Mouse (Mus musculus) MEL (cell line): ENCODE results near the gene Tulp4. TPM values are rescaled to one million over a fixed set of nuclear protein-coding genes. Genes with fewer than 3 reads are reported as not detected.

Experiments
- DNase-seq: peaks from one replicate; pipeline ENCODE4 v3.0.0; 2011; ENCODE audit warnings: low read depth, low spot score
- H3K27ac ChIP-seq: 2 replicates; pipeline ENCODE4 v1.5.1; 2012; ENCODE audit warnings: low read depth, mild to moderate bottlenecking, control low read depth, low read length, moderate library complexity; ENCODE audit not compliant: control insufficient read depth
- H3K27me3 ChIP-seq, 2 experiments: fragments of 150-350 bp in 1 of 2; sonication (generic) in 1 of 2; 2 replicates each; pipeline ENCODE4 v1.6.1; 2012; ENCODE audit warnings: low read length in 2 of 2, mild to moderate bottlenecking in 2 of 2, improper control_type of control experiment in 1 of 2, moderate library complexity in 1 of 2; ENCODE audit not compliant: insufficient read depth in 2 of 2, control insufficient read depth in 1 of 2
- H3K36me3 ChIP-seq, 2 experiments: 2 replicates each; pipeline ENCODE4 v1.6.1; 2012 to 2014; ENCODE audit warnings: low read length in 2 of 2, improper control_type of control experiment in 1 of 2, inconsistent platforms in 1 of 2, mild to moderate bottlenecking in 1 of 2; ENCODE audit not compliant: insufficient read depth in 2 of 2, control insufficient read depth in 1 of 2
- H3K4me1 ChIP-seq, 2 experiments: fragments of 150-350 bp in 1 of 2; sonication (generic) in 1 of 2; 2 replicates each; pipeline ENCODE4 v1.6.1; 2012; ENCODE audit warnings: low read length in 2 of 2, improper control_type of control experiment in 1 of 2, mild to moderate bottlenecking in 1 of 2; ENCODE audit not compliant: insufficient read depth in 2 of 2, control insufficient read depth in 1 of 2
- H3K4me3 ChIP-seq, 2 experiments: fragments of 150-350 bp in 1 of 2; sonication (generic) in 1 of 2; 2 replicates each; pipeline ENCODE4 v1.5.1; 2012; ENCODE audit warnings: low read depth in 2 of 2, low read length in 2 of 2, mild to moderate bottlenecking in 2 of 2, moderate library complexity in 2 of 2, control low read depth in 1 of 2, improper control_type of control experiment in 1 of 2; ENCODE audit not compliant: control insufficient read depth in 1 of 2, insufficient read depth in 1 of 2
- H3K79me2 ChIP-seq: 2 replicates; pipeline ENCODE4 v1.6.1; 2012; ENCODE audit warnings: mild to moderate bottlenecking, low read length, moderate library complexity; ENCODE audit not compliant: control insufficient read depth, poor library complexity, insufficient read depth
- H3K9ac ChIP-seq: 2 replicates; pipeline ENCODE4 v1.6.1; 2012; ENCODE audit warnings: low read depth, mild to moderate bottlenecking, control low read depth, low read length, moderate library complexity; ENCODE audit not compliant: control insufficient read depth, poor library complexity, severe bottlenecking
- H3K9me3 ChIP-seq: fragments of 150-350 bp; sonication (generic); replicated peaks from 2 replicates; pipeline ENCODE4 v1.6.1; 2012; ENCODE audit warnings: mild to moderate bottlenecking, low read length, improper control_type of control experiment, moderate library complexity; ENCODE audit not compliant: insufficient read depth
- CHD1 ChIP-seq: IDR thresholded peaks from 2 replicates; pipeline ENCODE4 v1.6.1; 2012; ENCODE audit warnings: low read depth, mild to moderate bottlenecking, inconsistent platforms, low read length, improper control_type of control experiment
- E2F4 ChIP-seq: IDR thresholded peaks from 2 replicates; pipeline ENCODE4 v1.6.1; 2011; ENCODE audit warnings: low read depth, low read length, improper control_type of control experiment, borderline replicate concordance
- ELF1 ChIP-seq: IDR thresholded peaks from 2 replicates; pipeline ENCODE4 v1.6.1; 2014; ENCODE audit warnings: low read depth, mild to moderate bottlenecking, inconsistent platforms, low read length, improper control_type of control experiment, moderate library complexity
- ETS1 ChIP-seq: IDR thresholded peaks from 2 replicates; pipeline ENCODE4 v1.6.1; 2012; ENCODE audit warnings: low read depth, mild to moderate bottlenecking, inconsistent platforms, low read length, improper control_type of control experiment, moderate library complexity
- JUND ChIP-seq: IDR thresholded peaks from 2 replicates; pipeline ENCODE4 v1.6.1; 2011; ENCODE audit warnings: low read depth, mild to moderate bottlenecking, improper control_type of control experiment, low read length
- MAX ChIP-seq: IDR thresholded peaks from 2 replicates; pipeline ENCODE4 v1.6.1; 2011; ENCODE audit warnings: low read length, improper control_type of control experiment
- RCOR1 ChIP-seq: IDR thresholded peaks from 2 replicates; pipeline ENCODE4 v1.6.1; 2012; ENCODE audit warnings: low read depth, mild to moderate bottlenecking, inconsistent platforms, low read length, improper control_type of control experiment
- SIN3A ChIP-seq: IDR thresholded peaks from 2 replicates; pipeline ENCODE4 v1.6.1; 2012; ENCODE audit warnings: low read length, improper control_type of control experiment, inconsistent platforms
- USF1 ChIP-seq: IDR thresholded peaks from 2 replicates; pipeline ENCODE4 v1.6.1; 2014; ENCODE audit warnings: low read depth, mild to moderate bottlenecking, inconsistent platforms, low read length, improper control_type of control experiment, moderate library complexity
- ZC3H11A ChIP-seq: IDR thresholded peaks from 2 replicates; pipeline ENCODE4 v1.6.1; 2012; ENCODE audit warnings: low read depth, mild to moderate bottlenecking, inconsistent platforms, low read length, improper control_type of control experiment
- ZNF384 ChIP-seq: IDR thresholded peaks from 2 replicates; pipeline ENCODE4 v1.6.1; 2012; ENCODE audit warnings: low read depth, mild to moderate bottlenecking, inconsistent platforms, low read length, improper control_type of control experiment
- polyA plus RNA-seq, 2 experiments: library from polyadenylated mRNA; stranded (reverse) in 1 of 2; unstranded in 1 of 2; fragments of >175 nt in 1 of 2; fragments of >200 nt in 1 of 2; gene quantifications; 2 replicates each; pipeline versions ENCODE4 v1.2.1 to v1.2.4; 2012; ENCODE audit warnings: low replicate concordance in 2 of 2, low read depth in 1 of 2; ENCODE audit not compliant: insufficient read length in 2 of 2, insufficient read depth in 1 of 2, missing spikeins in 1 of 2
- total RNA-seq: library from RNA; depleted of rRNA; stranded (reverse); fragments of 300-350 nt; gene quantifications from 2 replicates; pipeline ENCODE4 v1.2.3, GENCODE M21; 2012

Gene Tulp4
- total and polyA plus RNA-seq, 3 experiments = 7.7 to 59.2 TPM; not detected in 1

DNA sequence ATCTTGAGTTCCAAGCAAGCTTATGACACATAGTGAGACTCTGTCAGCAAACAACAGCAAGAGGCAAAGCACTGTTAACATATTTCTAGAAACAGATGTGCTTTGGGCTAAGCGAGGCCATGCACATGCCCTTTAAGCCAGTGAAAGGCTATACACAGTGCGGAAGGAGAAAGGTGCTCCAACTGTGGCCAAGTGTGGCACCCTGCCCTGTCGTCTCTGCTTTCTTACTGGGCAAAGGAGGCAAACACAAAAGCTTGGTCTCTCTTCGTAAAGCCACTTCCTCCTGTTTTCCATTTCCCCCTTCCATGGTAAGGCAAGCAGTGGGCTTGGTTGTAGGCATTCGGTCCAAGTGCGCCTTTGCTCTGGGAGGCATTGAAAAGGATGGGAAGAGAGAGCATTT, 2.7 kb upstream of the Tulp4 start:
- Histone ChIP-seq H3K36me3 (peaks cover 0 to 5% of the 10 kb centered on the region in 2 experiments; a peak in 2 of 4 replicates), H3K9me3 (no peaks in the 10 kb centered on the region), H3K9ac (no peak overlapping the region), H3K4me1 (peaks cover 2 to 3% of the 10 kb centered on the region in 2 experiments; a peak in 3 of 4 replicates), H3K79me2 (peaks cover 6% of the 10 kb centered on the region; the same call in 1 of the 2 replicates), H3K27ac (no peak overlapping the region), H3K27me3 (no peaks in the 10 kb centered on the region), H3K4me3 (no peak overlapping the region)
- no peak for TF ChIP-seq JUND
- TF ChIP-seq ZC3H11A = no peak
- no peak for DNase-seq

DNA sequence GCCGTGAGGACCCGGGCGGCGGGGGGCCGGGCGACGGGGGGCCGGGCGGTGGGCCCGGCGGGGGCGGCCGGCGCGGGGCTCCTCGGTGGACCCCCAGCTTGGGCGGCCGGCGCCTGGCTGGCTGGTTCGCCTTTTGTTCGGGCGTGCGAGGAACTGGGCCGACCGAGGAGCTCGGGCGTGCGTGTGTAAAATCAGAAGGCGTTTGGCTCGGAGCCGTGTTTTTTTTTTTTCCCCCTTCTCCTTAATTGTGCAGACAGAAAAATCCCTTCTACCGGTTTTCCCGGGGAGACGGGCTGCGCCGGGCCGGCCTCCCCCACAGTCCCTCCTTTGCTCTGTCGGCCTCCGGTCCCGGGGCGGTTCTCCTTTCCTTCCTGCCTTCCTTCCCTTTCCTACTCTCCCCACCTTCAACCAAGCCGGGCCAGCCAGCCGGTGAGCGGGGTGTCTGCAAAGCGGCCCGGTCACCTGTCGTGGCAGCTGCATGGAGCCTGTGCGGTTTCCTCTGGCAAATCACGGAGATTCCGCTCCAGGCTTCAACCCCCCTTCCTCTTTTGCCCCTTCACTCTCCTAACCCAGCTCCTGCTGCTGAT, 871 bp downstream of the Tulp4 start:
- peak overlapping the region; percentile 78 to 82 for H3K4me3 ChIP-seq
- no peak for TF ChIP-seq ETS1
- peak; percentile 51 for TF ChIP-seq ZNF384
- TF ChIP-seq MAX = no peak
- peak; percentile 19; the same call in 1 of the 2 replicates for TF ChIP-seq RCOR1
- DNase-seq = peak; percentile 71
- peak overlapping the region; percentile 83 for H3K9ac ChIP-seq
- peak overlapping the region; percentile 18; the same call in 1 of the 2 replicates for H3K27ac ChIP-seq
- H3K27me3 ChIP-seq = no peaks in the 10 kb centered on the region
- peaks cover 6% of the 10 kb centered on the region; the same call in 1 of the 2 replicates for H3K79me2 ChIP-seq
- H3K9me3 ChIP-seq = no peaks in the 10 kb centered on the region
- peaks cover 0 to 5% of the 10 kb centered on the region in 2 experiments; a peak in 2 of 4 replicates for H3K36me3 ChIP-seq
- peaks cover 2 to 3% of the 10 kb centered on the region in 2 experiments; a peak in 3 of 4 replicates for H3K4me1 ChIP-seq

DNA sequence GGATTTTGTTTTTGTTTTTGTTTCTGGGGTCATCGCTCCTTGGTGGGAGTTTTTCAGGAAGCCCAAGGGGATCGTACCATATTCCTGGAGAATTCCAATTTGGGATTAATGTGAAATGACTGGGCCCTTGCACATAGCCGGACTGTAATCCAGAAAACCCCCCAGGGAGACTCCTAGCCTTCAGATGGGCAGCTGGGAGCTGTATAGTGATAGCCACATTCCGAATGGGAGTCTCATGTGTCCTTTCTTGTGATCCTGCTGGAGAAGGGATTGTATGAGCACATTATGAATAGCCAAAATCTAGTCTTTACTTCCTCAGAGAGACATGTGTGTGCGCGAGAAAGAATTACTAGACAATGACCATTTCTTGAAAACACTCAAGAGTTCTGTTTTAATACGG, 1.9 kb downstream of the Tulp4 start:
- DNase-seq = no peak
- H3K4me3 ChIP-seq = no peak overlapping the region
- peaks cover 6% of the 10 kb centered on the region; the same call in 1 of the 2 replicates for H3K79me2 ChIP-seq
- H3K9ac ChIP-seq = no peak overlapping the region
- H3K36me3 ChIP-seq = peaks cover 0 to 5% of the 10 kb centered on the region in 2 experiments; a peak in 2 of 4 replicates
- no peaks in the 10 kb centered on the region for H3K27me3 ChIP-seq
- peaks cover 2 to 3% of the 10 kb centered on the region in 2 experiments; a peak in 3 of 4 replicates for H3K4me1 ChIP-seq
- no peak for TF ChIP-seq ELF1
- no peak for TF ChIP-seq E2F4
- TF ChIP-seq SIN3A = no peak
- TF ChIP-seq CHD1 = no peak
- TF ChIP-seq USF1 = no peak
- TF ChIP-seq, all 39 proteins: peak for 0
- H3K27ac ChIP-seq = no peak overlapping the region
- H3K9me3 ChIP-seq = no peaks in the 10 kb centered on the region
